Mouse (Mus musculus) C2C12 (cell line): ENCODE measurements around the gene Zfand3. TPM values are rescaled to one million over a fixed set of nuclear protein-coding genes. Genes with fewer than 3 reads are reported as not detected.

Experiments used
- H3K27me3 ChIP-seq: one replicate; pipeline ENCODE4 v1.6.1; 2011; ENCODE audit not compliant: control insufficient read depth, insufficient read depth, insufficient read length
- H3K36me3 ChIP-seq: one replicate; pipeline ENCODE4 v1.6.1; 2011; ENCODE audit not compliant: control insufficient read depth, insufficient read depth
- H3K4me3 ChIP-seq: one replicate; pipeline ENCODE4 v1.5.1; 2011; ENCODE audit warnings: mild to moderate bottlenecking, control low read depth; ENCODE audit not compliant: poor library complexity, insufficient read depth, severe bottlenecking
- H3K79me2 ChIP-seq: one replicate; pipeline ENCODE4 v1.6.1; 2011; ENCODE audit not compliant: control insufficient read depth, insufficient read depth
- H3K79me3 ChIP-seq: one replicate; pipeline ENCODE4 v1.6.1; 2011; ENCODE audit warnings: low read depth, control low read depth
- H3ac ChIP-seq: one replicate; pipeline ENCODE3; 2011; ENCODE audit warnings: low read depth; ENCODE audit not compliant: control insufficient read depth, insufficient read length
- CEBPB ChIP-seq: IDR thresholded peaks from one replicate; pipeline ENCODE4 v1.6.1; 2011; ENCODE audit warnings: low read depth, mild to moderate bottlenecking, control low read depth, moderate library complexity
- CTCF ChIP-seq: IDR thresholded peaks from one replicate; pipeline ENCODE4 v1.5.1; 2011; ENCODE audit not compliant: control insufficient read depth, insufficient read depth, insufficient read length
- FOSL1 ChIP-seq: IDR thresholded peaks from one replicate; pipeline ENCODE4 v1.8.0; 2011; ENCODE audit warnings: mild to moderate bottlenecking, low read length; ENCODE audit not compliant: poor library complexity, insufficient read depth, severe bottlenecking
- MAX ChIP-seq: IDR thresholded peaks from one replicate; pipeline ENCODE4 v1.6.1; 2011; ENCODE audit warnings: mild to moderate bottlenecking, control low read depth
- MYOD1 ChIP-seq: IDR thresholded peaks from one replicate; pipeline ENCODE4 v1.6.1; 2011; ENCODE audit warnings: low read depth; ENCODE audit not compliant: control insufficient read depth, insufficient read length
- MYOG ChIP-seq: IDR thresholded peaks from one replicate; pipeline ENCODE4 v1.6.1; 2011; ENCODE audit not compliant: control insufficient read depth, insufficient read length; ENCODE audit errors: extremely low read depth
- USF1 ChIP-seq: IDR thresholded peaks from one replicate; pipeline ENCODE4 v1.6.1; 2011; ENCODE audit warnings: low read depth, mild to moderate bottlenecking, control low read depth, moderate library complexity
- polyA plus RNA-seq: library from polyadenylated mRNA; unstranded; fragments of >200 nt; fragmentation: generic; extraction: Trizol; gene quantifications from one replicate; pipeline ENCODE4 v1.2.1, GENCODE M21; 2012; ENCODE audit warnings: missing spikeins

Gene Zfand3
- polyA plus RNA-seq, 1 experiment: 78.6 TPM

- H3K79me3 ChIP-seq: peaks cover 18% of the 10 kb centered on the region
- H3K79me2 ChIP-seq: peaks cover 63% of the 10 kb centered on the region
- TF ChIP-seq MYOD1 (no peak), MAX (no peak), CEBPB (no peak), USF1 (no peak), CTCF (no peak), FOSL1 (no peak), MYOG (no peak)
- no peak overlapping the region for H3K4me3 ChIP-seq
- peaks cover 29% of the 10 kb centered on the region for H3K36me3 ChIP-seq
- no peaks in the 10 kb centered on the region for H3K27me3 ChIP-seq
- no peak overlapping the region for H3ac ChIP-seq
Measured at GRCm38 (mm10) chr17:30137115-30137514, 132.6 kb downstream of the Zfand3 start.

GRCm38 (mm10) chr17:30144114-30144513 lies 139.6 kb downstream of the Zfand3 start:
- Histone ChIP-seq H3K27me3 (no peaks in the 10 kb centered on the region), H3K79me3 (peaks cover 25% of the 10 kb centered on the region), H3K79me2 (peaks cover 78% of the 10 kb centered on the region), H3K36me3 (no peaks in the 10 kb centered on the region), H3ac (no peak overlapping the region), H3K4me3 (no peak overlapping the region)
- TF ChIP-seq MYOG (no peak), FOSL1 (no peak), USF1 (no peak), MAX (no peak)

- peaks cover 82% of the 10 kb centered on the region for H3K79me2 ChIP-seq
Measured at GRCm38 (mm10) chr17:30145596-30146149, 141.1 kb downstream of the Zfand3 start.

GRCm38 (mm10) chr17:30146555-30146954 lies 142.0 kb downstream of the Zfand3 start:
- no peaks in the 10 kb centered on the region for H3K36me3 ChIP-seq
- no peaks in the 10 kb centered on the region for H3K27me3 ChIP-seq
- no peak overlapping the region for H3K4me3 ChIP-seq
- no peak overlapping the region for H3ac ChIP-seq
- H3K79me3 ChIP-seq: peaks cover 24% of the 10 kb centered on the region
- H3K79me2 ChIP-seq: peaks cover 82% of the 10 kb centered on the region
- TF ChIP-seq MAX: no peak
- TF ChIP-seq CTCF: no peak
- TF ChIP-seq MYOD1: no peak
- TF ChIP-seq MYOG: no peak
- TF ChIP-seq FOSL1: no peak
- no peak for TF ChIP-seq USF1
- TF ChIP-seq CEBPB: no peak

More at GRCm38 (mm10) chr17:30145596-30146149, 141.1 kb downstream of the Zfand3 start:
- Histone ChIP-seq H3ac (no peak overlapping the region), H3K4me3 (no peak overlapping the region), H3K36me3 (no peaks in the 10 kb centered on the region), H3K79me3 (peaks cover 22% of the 10 kb centered on the region), H3K27me3 (no peaks in the 10 kb centered on the region)
- TF ChIP-seq MYOG (no peak), CEBPB (no peak), FOSL1 (no peak), MAX (no peak), CTCF (no peak), USF1 (no peak), MYOD1 (no peak)

- H3ac ChIP-seq: no peak overlapping the region
- peaks cover 34% of the 10 kb centered on the region for H3K79me3 ChIP-seq
- H3K36me3 ChIP-seq: no peaks in the 10 kb centered on the region
- H3K27me3 ChIP-seq: no peaks in the 10 kb centered on the region
- H3K4me3 ChIP-seq: no peak overlapping the region
- H3K79me2 ChIP-seq: peaks cover 84% of the 10 kb centered on the region
- no peak for TF ChIP-seq MAX
- no peak for TF ChIP-seq MYOD1
- no peak for TF ChIP-seq FOSL1
- no peak for TF ChIP-seq MYOG
- TF ChIP-seq CEBPB: no peak
- TF ChIP-seq CTCF: no peak
Measured at GRCm38 (mm10) chr17:30147897-30148296, 143.4 kb downstream of the Zfand3 start.

GRCm38 (mm10) chr17:30148320-30148719 lies 143.8 kb downstream of the Zfand3 start:
- Histone ChIP-seq H3K36me3 (no peaks in the 10 kb centered on the region), H3K79me2 (peaks cover 80% of the 10 kb centered on the region), H3K79me3 (peaks cover 34% of the 10 kb centered on the region), H3ac (no peak overlapping the region), H3K4me3 (no peak overlapping the region), H3K27me3 (no peaks in the 10 kb centered on the region)
- TF ChIP-seq USF1 (no peak), MYOD1 (no peak), CTCF (no peak), MAX (no peak), CEBPB (no peak), FOSL1 (no peak), MYOG (no peak)
